Mouse (Mus musculus): Measurements from ENCODE around the gene Wwtr1.

DNA sequence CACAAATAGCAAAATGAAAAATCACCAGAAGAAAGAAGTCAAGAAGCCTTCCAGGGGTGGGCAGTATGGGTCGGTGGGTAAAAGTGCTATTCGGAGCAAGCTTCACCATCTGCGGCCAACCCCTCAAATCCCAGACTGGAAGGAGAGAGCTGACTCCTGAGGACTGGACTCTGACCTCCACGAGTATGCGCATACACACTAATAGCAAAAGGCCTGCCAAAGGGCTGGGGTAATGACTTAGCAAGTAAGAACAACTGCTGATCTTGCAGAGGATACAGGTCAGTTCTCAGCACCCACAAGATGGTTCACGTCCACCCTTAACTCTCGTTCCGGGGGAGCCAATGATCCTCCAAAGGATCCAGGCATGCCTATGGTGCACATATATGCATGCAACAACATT lies 101.3 kb downstream of the Wwtr1 start:
- TF ChIP-seq POLR2A (IDR thresholded peaks at IDR 0.05; ENCODE audit: borderline replicate concordance, extremely low read depth, low read depth, low read length) (no peak), CTCF (IDR thresholded peaks at IDR 0.05; ENCODE audit: insufficient read depth, low read length) (no peak)

Data from lung, adult 2 months (tissue).